Mouse (Mus musculus) kidney, embryonic 14.5 days (tissue): ENCODE measurements around the gene Gpsm2. TPM values are rescaled to one million over a fixed set of nuclear protein-coding genes. Genes with fewer than 3 reads are reported as not detected.

Experiments used
- ATAC-seq: fragments of 200-750 bp; cut with Nextera tagmentation; 2 replicates; pipeline ENCODE4 v1.8.0; 2017; ENCODE audit warnings: moderate number of reproducible peaks, mild to moderate bottlenecking, moderate TSS enrichment, moderate library complexity; ENCODE audit not compliant: low FRiP score, low TSS enrichment
- H3K27ac ChIP-seq: fragments of 300-500 bp; sonication (generic); 2 replicates; pipeline ENCODE4 v1.5.1; 2014; ENCODE audit warnings: low read depth, mild to moderate bottlenecking, low read length, moderate library complexity, mixed read lengths
- H3K27me3 ChIP-seq: fragments of 300-500 bp; sonication (generic); 2 replicates; pipeline ENCODE4 v1.6.1; 2014; ENCODE audit warnings: mild to moderate bottlenecking, low read length; ENCODE audit not compliant: control insufficient read depth, insufficient read depth
- H3K36me3 ChIP-seq: fragments of 300-500 bp; sonication (generic); 2 replicates; pipeline ENCODE4 v1.6.1; 2014; ENCODE audit warnings: low read length, mixed read lengths; ENCODE audit not compliant: control insufficient read depth, insufficient read depth
- H3K4me1 ChIP-seq: fragments of 300-500 bp; sonication (generic); 2 replicates; pipeline ENCODE4 v1.6.1; 2014; ENCODE audit warnings: low read length, mixed read lengths; ENCODE audit not compliant: control insufficient read depth, insufficient read depth
- H3K4me2 ChIP-seq: fragments of 300-500 bp; sonication (generic); replicated peaks from 2 replicates; pipeline ENCODE4 v1.6.1; 2014; ENCODE audit warnings: low read depth, mild to moderate bottlenecking, low read length
- H3K4me3 ChIP-seq: fragments of 300-500 bp; sonication (generic); 2 replicates; pipeline ENCODE4 v1.5.1; 2014; ENCODE audit warnings: mild to moderate bottlenecking, low read length
- H3K9ac ChIP-seq: fragments of 300-500 bp; sonication (generic); 2 replicates; pipeline ENCODE4 v1.6.1; 2014; ENCODE audit warnings: low read depth, mild to moderate bottlenecking, low read length, moderate library complexity
- H3K9me3 ChIP-seq: fragments of 300-500 bp; sonication (generic); 2 replicates; pipeline ENCODE4 v1.6.1; 2016; ENCODE audit warnings: low read length; ENCODE audit not compliant: control insufficient read depth
- WGBS: fragments of 180-500 bp; shearing (Covaris S2); extraction: QIAGEN DNeasy Blood & Tissue Kit; methylation state at CpG from one replicate; pipeline ENCODE4 v1.1.7; 2014; 5-methylcytosine and 5-hydroxymethylcytosine counted together
- polyA plus RNA-seq: library from polyadenylated mRNA; unstranded; fragments of >200 nt; fragmentation: Nextera tagmentation; extraction: Ambion mirVana; gene quantifications from 2 replicates; pipeline ENCODE4 v1.2.1, GENCODE M21; 2014

Gpsm2 gene
- polyA plus RNA-seq, 1 experiment from 2014 or later: 52.4 TPM

DNA sequence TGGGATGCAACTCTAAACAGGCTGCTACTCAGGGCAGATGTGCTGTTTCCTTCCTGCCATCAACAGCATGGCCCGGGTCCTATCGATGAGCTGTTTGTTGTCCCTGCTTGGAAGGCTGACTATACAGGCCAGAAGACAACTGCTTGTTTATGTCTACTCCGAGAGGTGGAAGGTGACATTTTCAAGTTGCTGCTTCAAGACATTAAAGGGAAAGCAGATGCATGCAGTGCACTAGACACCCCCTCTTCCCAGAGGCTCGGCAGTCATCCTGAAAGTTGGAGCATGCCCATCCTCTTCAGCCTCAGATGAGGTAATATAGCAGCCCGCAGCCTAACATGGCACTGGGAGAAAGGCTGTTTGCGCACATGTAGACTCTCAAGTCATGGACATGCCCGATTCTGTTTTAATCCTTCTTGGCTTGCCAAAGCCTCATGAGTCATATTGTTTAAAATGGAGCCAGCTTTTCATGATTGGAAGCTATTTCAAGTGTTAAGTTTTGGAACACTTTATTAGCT, 40.5 kb upstream of the Gpsm2 start:
- WGBS: 81% methylated on average over 7 of the region's 7 CpGs
- 0 out of 2 replicates have a peak, but pooled peaks cover 6% of the 10 kb centered on the region for H3K4me1 ChIP-seq
- H3K9me3 ChIP-seq: no peaks in the 10 kb centered on the region
- no peak overlapping the region for H3K4me3 ChIP-seq
- H3K9ac ChIP-seq: no peak overlapping the region
- ATAC-seq: no peak
- H3K4me2 ChIP-seq: no peak overlapping the region
- no peaks in the 10 kb centered on the region for H3K36me3 ChIP-seq
- no peak overlapping the region for H3K27ac ChIP-seq
- H3K27me3 ChIP-seq: no peaks in the 10 kb centered on the region

- Histone ChIP-seq H3K4me1 (0 out of 2 replicates have a peak, but pooled peaks cover 2% of the 10 kb centered on the region), H3K27ac (no peak overlapping the region), H3K36me3 (no peaks in the 10 kb centered on the region), H3K9ac (no peak overlapping the region), H3K27me3 (no peaks in the 10 kb centered on the region), H3K4me3 (no peak overlapping the region), H3K9me3 (no peaks in the 10 kb centered on the region), H3K4me2 (no peak overlapping the region)
- 61% methylated on average over 11 of the region's 11 CpGs for WGBS
- ATAC-seq: peak; percentile 74; the same call in 1 of the 2 replicates
Measured at GRCm38 (mm10) chr3:108759566-108760420, 37.7 kb upstream of the Gpsm2 start.

GRCm38 (mm10) chr3:108757570-108757969, 35.5 kb upstream of the Gpsm2 start:
- Histone ChIP-seq H3K27ac (no peak overlapping the region), H3K4me2 (no peak overlapping the region), H3K9ac (no peak overlapping the region), H3K4me3 (no peak overlapping the region), H3K27me3 (no peaks in the 10 kb centered on the region), H3K4me1 (no peaks in the 10 kb centered on the region), H3K36me3 (no peaks in the 10 kb centered on the region), H3K9me3 (no peaks in the 10 kb centered on the region)
- 70% methylated on average over 9 of the region's 9 CpGs for WGBS
- no peak for ATAC-seq

GRCm38 (mm10) chr3:108756131-108756530, 34.0 kb upstream of the Gpsm2 start:
- H3K9me3 ChIP-seq: no peaks in the 10 kb centered on the region
- H3K4me2 ChIP-seq: no peak overlapping the region
- no peak overlapping the region for H3K9ac ChIP-seq
- ATAC-seq: no peak
- WGBS: 74% methylated on average over 1 of the region's 1 CpGs
- no peaks in the 10 kb centered on the region for H3K36me3 ChIP-seq
- H3K4me1 ChIP-seq: no peaks in the 10 kb centered on the region
- no peak overlapping the region for H3K4me3 ChIP-seq
- H3K27me3 ChIP-seq: no peaks in the 10 kb centered on the region
- H3K27ac ChIP-seq: no peak overlapping the region

DNA sequence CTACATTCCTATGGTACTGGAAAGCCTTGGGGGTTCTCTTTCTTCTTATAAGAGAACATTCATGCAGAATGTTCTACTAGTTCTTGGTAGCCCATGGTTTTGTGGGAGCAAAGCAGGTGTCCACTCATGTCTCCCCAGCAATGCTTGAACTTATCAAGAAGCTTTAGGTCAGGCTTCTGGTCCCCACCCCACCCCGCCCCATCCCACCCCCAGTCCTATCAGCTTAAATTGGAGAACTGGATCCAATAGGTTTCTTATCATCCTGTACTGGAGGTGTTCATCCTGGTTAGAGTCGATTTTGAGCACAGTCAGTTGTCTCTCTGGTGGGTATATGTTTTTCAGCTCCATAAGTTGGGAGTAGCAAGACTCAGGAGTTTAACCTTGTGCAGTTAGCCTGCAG, 33.4 kb upstream of the Gpsm2 start:
- Histone ChIP-seq H3K4me1 (no peaks in the 10 kb centered on the region), H3K4me3 (no peak overlapping the region), H3K27me3 (no peaks in the 10 kb centered on the region), H3K9ac (no peak overlapping the region), H3K9me3 (no peaks in the 10 kb centered on the region), H3K4me2 (no peak overlapping the region), H3K36me3 (no peaks in the 10 kb centered on the region), H3K27ac (no peak overlapping the region)
- ATAC-seq: no peak
- WGBS: 89% methylated on average over 2 of the region's 2 CpGs

GRCm38 (mm10) chr3:108754541-108754940, 32.4 kb upstream of the Gpsm2 start:
- no peak overlapping the region for H3K9ac ChIP-seq
- H3K4me1 ChIP-seq: no peaks in the 10 kb centered on the region
- H3K36me3 ChIP-seq: no peaks in the 10 kb centered on the region
- no peak overlapping the region for H3K27ac ChIP-seq
- no peaks in the 10 kb centered on the region for H3K9me3 ChIP-seq
- WGBS: 93% methylated on average over 1 of the region's 1 CpGs
- no peak for ATAC-seq
- no peak overlapping the region for H3K4me2 ChIP-seq
- no peaks in the 10 kb centered on the region for H3K27me3 ChIP-seq
- H3K4me3 ChIP-seq: no peak overlapping the region

GRCm38 (mm10) chr3:108751691-108752090, 29.6 kb upstream of the Gpsm2 start:
- ATAC-seq: no peak
- no peak overlapping the region for H3K4me3 ChIP-seq
- H3K9me3 ChIP-seq: no peaks in the 10 kb centered on the region
- 87% methylated on average over 6 of the region's 6 CpGs for WGBS
- no peaks in the 10 kb centered on the region for H3K27me3 ChIP-seq
- no peak overlapping the region for H3K4me2 ChIP-seq
- no peaks in the 10 kb centered on the region for H3K36me3 ChIP-seq
- H3K9ac ChIP-seq: no peak overlapping the region
- H3K4me1 ChIP-seq: no peaks in the 10 kb centered on the region
- no peak overlapping the region for H3K27ac ChIP-seq

DNA sequence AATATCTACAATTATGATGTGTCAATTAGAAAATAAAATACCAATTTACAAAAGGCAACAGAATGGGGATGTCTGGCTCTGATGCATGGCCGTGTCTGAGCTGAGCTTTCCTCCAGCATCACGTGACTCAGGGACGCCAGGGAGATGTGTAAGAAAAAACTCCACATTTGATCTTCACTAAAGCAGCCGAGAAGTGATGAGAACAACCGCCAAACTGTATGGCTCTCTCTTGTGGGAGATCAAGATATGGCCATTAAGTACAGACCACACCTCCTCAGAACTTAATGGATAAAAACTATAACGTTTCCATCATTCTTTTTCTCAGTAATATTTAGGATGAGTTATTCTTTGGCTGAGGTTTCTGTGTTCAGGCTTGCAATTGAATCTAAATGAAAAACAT, 29.0 kb upstream of the Gpsm2 start:
- no peak for ATAC-seq
- WGBS: 63% methylated on average over 6 of the region's 6 CpGs

DNA sequence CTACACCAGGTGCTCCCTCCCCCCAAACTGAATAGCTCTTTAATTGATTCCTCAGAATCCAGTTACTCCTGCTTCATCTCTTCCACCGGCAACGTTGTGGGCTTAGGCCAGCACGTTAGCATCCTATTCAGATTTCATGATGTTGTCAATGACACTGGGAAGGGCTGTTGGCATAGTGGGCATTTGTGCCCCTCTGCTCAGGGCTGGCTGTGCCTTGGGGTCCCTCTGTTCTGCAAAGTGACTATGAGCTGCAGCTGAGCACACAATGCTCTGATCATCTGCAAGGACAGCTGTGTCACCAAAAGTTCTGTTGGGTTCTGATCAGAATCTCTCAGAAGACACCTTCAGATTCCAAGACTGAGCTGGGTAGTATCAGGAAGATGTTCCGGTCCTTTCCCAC, 22.0 kb upstream of the Gpsm2 start:
- no peak for ATAC-seq
- 77% methylated on average over 4 of the region's 4 CpGs for WGBS

More for the DNA sequence above, 29.0 kb upstream of the Gpsm2 start:
- H3K4me3 ChIP-seq: no peak overlapping the region
- H3K36me3 ChIP-seq: no peaks in the 10 kb centered on the region
- H3K27me3 ChIP-seq: no peaks in the 10 kb centered on the region
- no peaks in the 10 kb centered on the region for H3K4me1 ChIP-seq
- no peak overlapping the region for H3K9ac ChIP-seq
- H3K27ac ChIP-seq: no peak overlapping the region
- H3K4me2 ChIP-seq: no peak overlapping the region
- no peaks in the 10 kb centered on the region for H3K9me3 ChIP-seq

More for the DNA sequence above, 22.0 kb upstream of the Gpsm2 start:
- Histone ChIP-seq H3K27me3 (no peaks in the 10 kb centered on the region), H3K4me1 (no peaks in the 10 kb centered on the region), H3K27ac (no peak overlapping the region), H3K4me3 (no peak overlapping the region), H3K9me3 (no peaks in the 10 kb centered on the region), H3K36me3 (no peaks in the 10 kb centered on the region), H3K4me2 (no peak overlapping the region), H3K9ac (no peak overlapping the region)
